Mouse (Mus musculus) embryonic fibroblast, embryonic 13.5 days (primary cell): ENCODE results near the gene Ggnbp2. TPM values are rescaled to one million over a fixed set of nuclear protein-coding genes. Genes with fewer than 3 reads are reported as not detected.
A peak's percentile ranks its signal among the peaks of the same experiment; 100 is the strongest.
"Not testable (repeated sequence)": the region's sequence is repeated elsewhere in the genome, so short reads cannot be mapped to it uniquely, and the experiment has no call there.

Experiments used
- H3K27ac ChIP-seq: 2 replicates; pipeline ENCODE4 v1.5.1; 2012; ENCODE audit warnings: low read length, control low read depth, inconsistent platforms; ENCODE audit not compliant: insufficient read depth
- H3K4me1 ChIP-seq: 2 replicates; pipeline ENCODE4 v1.6.1; 2011; ENCODE audit warnings: low read length; ENCODE audit not compliant: control insufficient read depth, insufficient read depth
- H3K4me3 ChIP-seq: 2 replicates; pipeline ENCODE4 v1.5.1; 2011; ENCODE audit warnings: mild to moderate bottlenecking, control low read depth, low read length; ENCODE audit not compliant: insufficient read depth
- CTCF ChIP-seq: IDR thresholded peaks from 2 replicates; pipeline ENCODE4 v1.5.1; 2011; ENCODE audit warnings: mild to moderate bottlenecking, control low read depth, low read length, moderate library complexity, borderline replicate concordance; ENCODE audit not compliant: insufficient read depth
- POLR2A ChIP-seq: IDR thresholded peaks from 2 replicates; pipeline ENCODE4 v1.6.1; 2011; ENCODE audit warnings: low read depth, mild to moderate bottlenecking, control low read depth, low read length, moderate library complexity
- polyA plus RNA-seq: library from polyadenylated mRNA; stranded (reverse); fragments of >200 nt; gene quantifications from 2 replicates; pipeline ENCODE4 v1.2.4, GENCODE M21; 2011; ENCODE audit warnings: low read depth; ENCODE audit not compliant: missing spikeins, insufficient read length

Gene Ggnbp2
- polyA plus RNA-seq, 1 experiment = 105 TPM

- TF ChIP-seq POLR2A = peak; percentile 90
- TF ChIP-seq CTCF = no peak
- peak overlapping the region; percentile 86 for H3K27ac ChIP-seq
- H3K4me1 ChIP-seq = peaks cover 5% of the 10 kb centered on the region
- peak overlapping the region; percentile 99 for H3K4me3 ChIP-seq
Measured at GRCm38 (mm10) chr11:84869537-84870232, 932 bp downstream of the Ggnbp2 start.

- Histone ChIP-seq H3K4me1 (peaks cover 5% of the 10 kb centered on the region), H3K4me3 (peak overlapping the region; percentile 99), H3K27ac (peak overlapping the region; percentile 86)
- no peak for TF ChIP-seq POLR2A
- no peak for TF ChIP-seq CTCF
Measured at GRCm38 (mm10) chr11:84868786-84869259, 1.8 kb downstream of the Ggnbp2 start.

- H3K27ac ChIP-seq = no peak overlapping the region
- peaks cover 5% of the 10 kb centered on the region for H3K4me1 ChIP-seq
- H3K4me3 ChIP-seq = 0 out of 2 replicates have a peak overlapping the region, but pooled peaks have one; percentile 29
- no peak for TF ChIP-seq POLR2A
Measured at GRCm38 (mm10) chr11:84867586-84867985, 3.0 kb downstream of the Ggnbp2 start.

- Histone ChIP-seq H3K27ac (no peak overlapping the region), H3K4me1 (peaks cover 5% of the 10 kb centered on the region), H3K4me3 (no peak overlapping the region)
- TF ChIP-seq CTCF (no peak), POLR2A (no peak)
Measured at GRCm38 (mm10) chr11:84865268-84865667, 5.3 kb downstream of the Ggnbp2 start.

GRCm38 (mm10) chr11:84855285-84855684 is 15.3 kb downstream of the Ggnbp2 start:
- no peaks in the 10 kb centered on the region for H3K4me1 ChIP-seq
- H3K27ac ChIP-seq = no peak overlapping the region
- H3K4me3 ChIP-seq = no peak overlapping the region
- TF ChIP-seq POLR2A (no peak), CTCF (no peak)

GRCm38 (mm10) chr11:84847475-84848090 is 23.0 kb downstream of the Ggnbp2 start:
- Histone ChIP-seq H3K4me1 (no peaks in the 10 kb centered on the region), H3K27ac (no peak overlapping the region), H3K4me3 (no peak overlapping the region)
- TF ChIP-seq POLR2A = no peak
- TF ChIP-seq CTCF = no peak

- no peak overlapping the region for H3K4me3 ChIP-seq
Measured at GRCm38 (mm10) chr11:84846741-84847474, 23.7 kb downstream of the Ggnbp2 start.

GRCm38 (mm10) chr11:84839330-84839729 is 31.3 kb downstream of the Ggnbp2 start:
- Histone ChIP-seq H3K27ac (no peak overlapping the region), H3K4me1 (no peaks in the 10 kb centered on the region), H3K4me3 (no peak overlapping the region)
- TF ChIP-seq POLR2A (no peak), CTCF (no peak)

More at GRCm38 (mm10) chr11:84846741-84847474, 23.7 kb downstream of the Ggnbp2 start:
- Histone ChIP-seq H3K4me1 (no peaks in the 10 kb centered on the region), H3K27ac (no peak overlapping the region)
- no peak for TF ChIP-seq POLR2A
- no peak for TF ChIP-seq CTCF

GRCm38 (mm10) chr11:84829495-84829894 is 41.1 kb downstream of the Ggnbp2 start:
- peak overlapping the region; percentile 74 for H3K27ac ChIP-seq
- H3K4me1 ChIP-seq = not testable (repeated sequence)
- H3K4me3 ChIP-seq = peak overlapping the region; percentile 50; the same call in 1 of the 2 replicates
